Mouse (Mus musculus) 3T3-L1 (cell line): ENCODE data around the gene Rpl9.

Experiments used
- DNase-seq: peaks from one replicate; pipeline ENCODE4 v3.0.0-alpha.2; 2015; ENCODE audit warnings: low read depth, low spot score

Gene Rpl9

GRCm38 (mm10) chr5:65374746-65375145 lies 16.5 kb downstream of the Rpl9 start:
- DNase-seq: no peak

- no peak for DNase-seq
These were observed 19.7 kb downstream of the Rpl9 start for GRCm38 (mm10) chr5:65371551-65371950.

- DNase-seq: no peak
These were observed 23.4 kb downstream of the Rpl9 start for GRCm38 (mm10) chr5:65367837-65368236.

GRCm38 (mm10) chr5:65357771-65358170 lies 33.5 kb downstream of the Rpl9 start:
- no peak for DNase-seq

DNA sequence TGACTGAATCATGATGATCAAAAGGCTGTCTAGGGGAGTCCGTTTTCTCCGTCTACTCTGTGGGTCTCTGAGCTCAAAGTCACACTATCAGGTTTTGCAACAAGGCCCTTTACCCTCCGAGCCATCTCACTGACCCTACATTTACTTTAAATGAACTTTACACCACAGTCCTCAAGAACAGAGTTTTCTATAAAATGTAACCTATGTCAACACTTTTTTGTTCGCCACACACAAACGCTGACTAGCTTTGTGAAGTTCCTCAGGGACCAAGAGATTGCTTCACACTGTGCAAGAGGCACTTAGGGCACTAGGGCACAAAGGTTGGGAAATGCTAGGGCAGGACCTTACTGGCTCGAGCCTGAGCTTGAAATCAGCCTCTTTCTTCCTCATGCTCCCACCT lies 34.4 kb downstream of the Rpl9 start:
- DNase-seq: no peak

GRCm38 (mm10) chr5:65354985-65355384 lies 36.3 kb downstream of the Rpl9 start:
- DNase-seq: peak; percentile 33

GRCm38 (mm10) chr5:65354097-65354496 lies 37.1 kb downstream of the Rpl9 start:
- DNase-seq: no peak

- no peak for DNase-seq
These were observed 40.7 kb downstream of the Rpl9 start for GRCm38 (mm10) chr5:65350508-65350907.

- DNase-seq: no peak
These were observed 43.1 kb downstream of the Rpl9 start, which contains the start of gene Klb for GRCm38 (mm10) chr5:65348168-65348567. Gene Klb (plus strand): TSS chr5:65348314.

- no peak for DNase-seq
These were observed 51.1 kb downstream of the Rpl9 start for GRCm38 (mm10) chr5:65340167-65340566.

DNA sequence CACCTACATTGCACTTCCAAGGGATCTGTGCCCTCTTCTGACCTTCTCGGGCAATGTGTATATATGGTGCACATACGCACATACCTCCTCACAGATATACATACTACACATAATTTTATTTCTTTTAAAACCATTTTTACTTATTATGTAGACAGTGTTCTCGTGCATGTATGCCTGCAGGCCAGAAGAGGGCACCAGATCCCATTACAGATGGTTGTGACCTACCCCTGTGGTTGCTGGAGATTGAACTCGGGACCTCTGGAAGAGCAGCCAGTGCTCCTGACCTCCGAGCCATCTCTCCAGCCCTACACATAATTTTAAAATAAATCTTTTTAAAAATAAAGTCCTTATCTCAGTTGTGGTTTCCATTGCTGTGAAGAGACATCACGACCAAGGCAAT lies 52.9 kb downstream of the Rpl9 start:
- DNase-seq: peak; percentile 25
